Mouse (Mus musculus) midbrain, embryonic 11.5 days (tissue): ENCODE measurements around the gene Smarcc2. TPM values are rescaled to one million over a fixed set of nuclear protein-coding genes. Genes with fewer than 3 reads are reported as not detected.
"Not testable (repeated sequence)": the region's sequence is repeated elsewhere in the genome, so short reads cannot be mapped to it uniquely, and the experiment has no call there.

ENCODE experiments used
- ATAC-seq: fragments of 200-750 bp; cut with Nextera tagmentation; 2 replicates; pipeline ENCODE4 v1.8.0; 2017; ENCODE audit warnings: moderate TSS enrichment, moderate library complexity; ENCODE audit not compliant: low FRiP score
- DNase-seq: peaks from one replicate; pipeline ENCODE4 v3.0.0; 2015; ENCODE audit warnings: low spot score; ENCODE audit errors: missing footprints
- H3K27ac ChIP-seq: fragments of 300-500 bp; sonication (generic); 2 replicates; pipeline ENCODE4 v1.5.1; 2014; ENCODE audit warnings: low read depth, low read length
- H3K27me3 ChIP-seq: fragments of 300-500 bp; sonication (generic); 2 replicates; pipeline ENCODE4 v1.6.1; 2014; ENCODE audit warnings: mild to moderate bottlenecking, low read length, moderate library complexity, mixed read lengths; ENCODE audit not compliant: control insufficient read depth, insufficient read depth
- H3K36me3 ChIP-seq: fragments of 300-500 bp; sonication (generic); 2 replicates; pipeline ENCODE4 v1.6.1; 2014; ENCODE audit warnings: mild to moderate bottlenecking, low read length, moderate library complexity, mixed read lengths; ENCODE audit not compliant: control insufficient read depth, insufficient read depth
- H3K4me1 ChIP-seq: fragments of 300-500 bp; sonication (generic); 2 replicates; pipeline ENCODE4 v1.6.1; 2014; ENCODE audit warnings: low read length; ENCODE audit not compliant: control insufficient read depth, insufficient read depth
- H3K4me2 ChIP-seq: fragments of 300-500 bp; sonication (generic); 2 replicates; pipeline ENCODE4 v1.6.1; 2014; ENCODE audit warnings: mild to moderate bottlenecking, moderate library complexity
- H3K4me3 ChIP-seq: fragments of 300-500 bp; sonication (generic); 2 replicates; pipeline ENCODE4 v1.5.1; 2014; ENCODE audit warnings: low read depth, low read length
- H3K9ac ChIP-seq: fragments of 300-500 bp; sonication (generic); 2 replicates; pipeline ENCODE4 v1.6.1; 2014; ENCODE audit warnings: low read length
- H3K9me3 ChIP-seq: fragments of 300-500 bp; sonication (generic); 2 replicates; pipeline ENCODE4 v1.6.1; 2016; ENCODE audit warnings: low read length; ENCODE audit not compliant: control insufficient read depth
- WGBS: fragments of 180-500 bp; shearing (Covaris S2); extraction: QIAGEN DNeasy Blood & Tissue Kit; methylation state at CpG from one replicate; pipeline ENCODE4 v1.1.7; 2014; 5-methylcytosine and 5-hydroxymethylcytosine counted together
- polyA plus RNA-seq: library from polyadenylated mRNA; unstranded; fragments of >200 nt; fragmentation: Nextera tagmentation; extraction: Ambion mirVana; gene quantifications from 2 replicates; pipeline ENCODE4 v1.2.1, GENCODE M21; 2014

The Smarcc2 gene
- polyA plus RNA-seq, 1 experiment from 2014 or later, result 124 TPM

GRCm38 (mm10) chr10:128502341-128502740 is 43.3 kb downstream of the Smarcc2 start:
- Histone ChIP-seq H3K9ac (no peak overlapping the region), H3K27ac (no peak overlapping the region), H3K4me3 (no peak overlapping the region), H3K27me3 (no peaks in the 10 kb centered on the region), H3K4me1 (peaks cover 8% of the 10 kb centered on the region; the same call in 1 of the 2 replicates), H3K9me3 (no peaks in the 10 kb centered on the region), H3K4me2 (no peak overlapping the region), H3K36me3 (no peaks in the 10 kb centered on the region)
- no peak for ATAC-seq
- no peak for DNase-seq
- WGBS, result 84% methylated on average over 5 of the region's 5 CpGs

DNA sequence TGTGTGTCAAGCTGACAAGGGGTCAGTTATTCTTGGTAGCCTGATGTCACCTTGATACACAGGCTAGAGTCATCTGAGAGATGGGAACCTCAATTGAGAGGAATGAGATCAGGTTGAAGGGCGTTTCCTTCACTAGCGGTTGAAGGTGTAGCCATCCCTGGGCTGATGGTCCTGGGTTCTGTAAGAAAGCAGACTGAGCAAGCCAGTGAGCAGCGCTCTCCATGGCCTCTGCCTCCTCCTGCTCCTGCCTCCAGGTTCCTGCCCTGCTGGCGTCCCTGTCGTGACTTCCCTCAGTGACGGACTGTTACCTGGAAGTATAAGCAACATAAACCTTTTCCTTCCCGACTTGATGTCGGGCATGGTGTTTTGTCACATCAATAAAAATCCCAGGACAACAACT is 44.5 kb downstream of the Smarcc2 start:
- ATAC-seq, result no peak
- H3K4me2 ChIP-seq, result no peak overlapping the region
- 76% methylated on average over 8 of the region's 8 CpGs for WGBS

DNA sequence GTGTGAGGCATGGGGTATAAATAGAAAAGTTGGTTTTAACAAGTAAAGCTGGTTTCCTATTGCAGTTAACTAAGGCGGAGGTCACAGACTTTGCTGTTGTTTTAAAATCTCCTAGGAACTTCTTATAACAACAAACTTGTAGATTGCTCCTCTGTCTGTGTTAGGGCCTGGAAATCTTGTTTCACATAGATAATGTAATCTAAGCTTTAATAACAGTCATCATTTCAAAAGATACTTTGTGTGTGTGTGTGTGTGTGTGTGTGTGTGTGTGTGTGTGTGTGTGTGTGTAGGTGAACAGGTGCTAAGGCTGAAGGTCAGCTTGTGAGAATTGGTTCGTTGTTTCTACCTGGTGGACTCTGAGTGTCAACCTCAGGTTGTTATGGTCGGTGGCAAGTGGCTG is 45.0 kb downstream of the Smarcc2 start:
- Histone ChIP-seq H3K4me2 (no peak overlapping the region), H3K27me3 (no peaks in the 10 kb centered on the region), H3K9me3 (no peaks in the 10 kb centered on the region), H3K36me3 (no peaks in the 10 kb centered on the region), H3K4me1 (no peaks in the 10 kb centered on the region), H3K4me3 (no peak overlapping the region), H3K9ac (no peak overlapping the region), H3K27ac (no peak overlapping the region)
- 81% methylated on average over 3 of the region's 3 CpGs for WGBS
- DNase-seq, result no peak
- ATAC-seq, result no peak

More for the DNA sequence above, 44.5 kb downstream of the Smarcc2 start:
- no peaks in the 10 kb centered on the region for H3K36me3 ChIP-seq
- no peak overlapping the region for H3K9ac ChIP-seq
- H3K27ac ChIP-seq, result no peak overlapping the region
- no peaks in the 10 kb centered on the region for H3K4me1 ChIP-seq
- no peak for DNase-seq
- H3K27me3 ChIP-seq, result no peaks in the 10 kb centered on the region
- no peak overlapping the region for H3K4me3 ChIP-seq
- no peaks in the 10 kb centered on the region for H3K9me3 ChIP-seq

GRCm38 (mm10) chr10:128504641-128505370 is 45.8 kb downstream of the Smarcc2 start:
- no peaks in the 10 kb centered on the region for H3K9me3 ChIP-seq
- H3K4me2 ChIP-seq, result no peak overlapping the region
- no peaks in the 10 kb centered on the region for H3K27me3 ChIP-seq
- ATAC-seq (no peak), DNase-seq (no peak)
- H3K4me3 ChIP-seq, result no peak overlapping the region
- no peaks in the 10 kb centered on the region for H3K4me1 ChIP-seq
- WGBS, result 85% methylated on average over 9 of the region's 9 CpGs
- H3K27ac ChIP-seq, result no peak overlapping the region
- no peak overlapping the region for H3K9ac ChIP-seq
- H3K36me3 ChIP-seq, result no peaks in the 10 kb centered on the region

DNA sequence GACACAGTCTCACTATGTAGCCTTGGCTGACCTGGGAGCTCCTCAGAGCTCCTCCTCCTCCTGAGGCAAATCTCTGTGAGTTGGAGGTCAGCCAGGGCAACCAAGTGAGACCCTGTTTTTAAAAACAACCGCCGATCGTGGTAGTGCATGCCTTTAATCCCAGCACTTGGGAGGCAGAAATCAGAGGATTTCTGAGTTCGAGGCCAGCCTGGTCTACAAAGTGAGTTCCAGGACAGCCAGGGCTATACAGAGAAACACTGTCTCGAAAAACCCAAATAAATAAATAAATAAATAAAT is 46.3 kb downstream of the Smarcc2 start:
- not testable (repeated sequence) for H3K4me3 ChIP-seq, H3K9ac ChIP-seq, DNase-seq, H3K27me3 ChIP-seq, H3K9me3 ChIP-seq, H3K27ac ChIP-seq, H3K4me2 ChIP-seq, ATAC-seq, H3K36me3 ChIP-seq, H3K4me1 ChIP-seq
- 85% methylated on average over 5 of the region's 5 CpGs for WGBS

DNA sequence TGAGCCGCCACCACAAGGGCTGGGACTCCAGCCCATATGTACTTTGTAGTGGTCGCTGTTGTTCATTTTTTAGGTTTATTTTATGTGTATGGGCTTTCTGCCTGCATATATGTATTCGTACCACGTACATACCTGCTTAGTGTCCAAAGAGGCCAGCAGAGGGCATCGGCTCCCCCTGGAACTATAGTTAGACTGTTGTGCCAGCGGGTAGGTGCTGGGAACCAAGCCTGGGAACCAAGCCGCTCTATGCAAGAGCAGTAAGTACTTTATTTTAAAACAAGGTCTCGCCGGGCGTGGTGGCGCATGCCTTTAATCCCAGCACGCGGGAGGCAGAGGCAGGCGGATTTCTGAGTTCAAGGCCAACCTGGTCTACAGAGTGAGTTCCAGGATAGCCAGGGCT is 46.9 kb downstream of the Smarcc2 start:
- Histone ChIP-seq H3K4me3 (no peak overlapping the region), H3K9ac (no peak overlapping the region), H3K9me3 (no peaks in the 10 kb centered on the region), H3K4me2 (no peak overlapping the region), H3K27me3 (no peaks in the 10 kb centered on the region), H3K4me1 (no peaks in the 10 kb centered on the region), H3K27ac (no peak overlapping the region), H3K36me3 (no peaks in the 10 kb centered on the region)
- ATAC-seq, result no peak
- DNase-seq, result no peak
- WGBS, result 94% methylated on average over 14 of the region's 14 CpGs

GRCm38 (mm10) chr10:128508260-128508659 is 49.2 kb downstream of the Smarcc2 start:
- H3K4me1 ChIP-seq, result no peaks in the 10 kb centered on the region

GRCm38 (mm10) chr10:128509203-128509602 is 50.2 kb downstream of the Smarcc2 start:
- no peaks in the 10 kb centered on the region for H3K27me3 ChIP-seq
- H3K36me3 ChIP-seq, result no peaks in the 10 kb centered on the region
- H3K4me2 ChIP-seq, result no peak overlapping the region
- no peaks in the 10 kb centered on the region for H3K4me1 ChIP-seq
- no peak overlapping the region for H3K27ac ChIP-seq
- H3K4me3 ChIP-seq, result no peak overlapping the region
- DNase-seq (no peak), ATAC-seq (no peak)
- no peaks in the 10 kb centered on the region for H3K9me3 ChIP-seq
- H3K9ac ChIP-seq, result no peak overlapping the region
- WGBS, result 90% methylated on average over 9 of the region's 9 CpGs

More at GRCm38 (mm10) chr10:128508260-128508659, 49.2 kb downstream of the Smarcc2 start:
- DNase-seq (no peak), ATAC-seq (no peak)
- H3K27me3 ChIP-seq, result no peaks in the 10 kb centered on the region
- H3K9ac ChIP-seq, result no peak overlapping the region
- no peak overlapping the region for H3K27ac ChIP-seq
- WGBS, result 88% methylated on average over 9 of the region's 9 CpGs
- no peaks in the 10 kb centered on the region for H3K9me3 ChIP-seq
- no peak overlapping the region for H3K4me2 ChIP-seq
- no peak overlapping the region for H3K4me3 ChIP-seq
- no peaks in the 10 kb centered on the region for H3K36me3 ChIP-seq

DNA sequence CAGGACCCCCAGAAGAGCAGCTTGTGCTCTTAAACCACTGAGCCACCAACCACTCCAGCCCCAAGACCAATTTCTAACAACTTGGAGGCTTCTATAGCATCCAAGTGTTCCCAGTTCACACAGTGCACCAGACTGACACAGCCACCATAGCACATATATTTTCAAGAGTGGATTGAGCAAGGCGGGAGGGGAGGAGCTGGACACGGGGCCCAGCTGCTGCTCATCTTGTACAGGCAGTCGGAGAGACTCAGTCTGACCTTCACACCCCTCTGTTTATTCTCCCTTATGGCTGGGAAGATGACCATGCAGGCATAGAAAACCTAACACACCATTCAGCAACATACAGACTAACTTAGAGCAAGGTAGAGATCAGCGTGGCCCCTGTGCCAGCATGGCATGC is 50.8 kb downstream of the Smarcc2 start:
- Histone ChIP-seq H3K4me1 (no peaks in the 10 kb centered on the region), H3K27me3 (no peaks in the 10 kb centered on the region), H3K9ac (no peak overlapping the region), H3K4me2 (no peak overlapping the region), H3K36me3 (no peaks in the 10 kb centered on the region), H3K9me3 (no peaks in the 10 kb centered on the region), H3K4me3 (no peak overlapping the region), H3K27ac (no peak overlapping the region)
- no peak for DNase-seq
- WGBS, result 88% methylated on average over 4 of the region's 4 CpGs
- ATAC-seq, result no peak
